Mouse (Mus musculus) ES-Bruce4 (cell line): ENCODE measurements around the gene Fig4. TPM values are rescaled to one million over a fixed set of nuclear protein-coding genes. Genes with fewer than 3 reads are reported as not detected.

ENCODE experiments used
- H3K27ac ChIP-seq: 2 replicates; pipeline ENCODE4 v1.5.1; 2012; ENCODE audit warnings: low read length, inconsistent platforms; ENCODE audit not compliant: insufficient read depth
- H3K27me3 ChIP-seq: 2 replicates; pipeline ENCODE4 v1.6.1; 2012; ENCODE audit warnings: mild to moderate bottlenecking, low read length, inconsistent platforms; ENCODE audit not compliant: control insufficient read depth, poor library complexity, insufficient read depth, severe bottlenecking
- H3K36me3 ChIP-seq: 2 replicates; pipeline ENCODE4 v1.6.1; 2012; ENCODE audit warnings: inconsistent platforms, mild to moderate bottlenecking, low read length, moderate library complexity; ENCODE audit not compliant: control insufficient read depth, poor library complexity, insufficient read depth, severe bottlenecking
- H3K4me1 ChIP-seq: one replicate; pipeline ENCODE4 v1.8.1; 2011; ENCODE audit warnings: low read length; ENCODE audit not compliant: control insufficient read depth, insufficient read depth
- H3K4me3 ChIP-seq: 2 replicates; pipeline ENCODE4 v1.5.1; 2011; ENCODE audit warnings: low read depth, mild to moderate bottlenecking, low read length
- H3K9ac ChIP-seq: 2 replicates; pipeline ENCODE4 v1.6.1; 2012; ENCODE audit warnings: low read depth, mild to moderate bottlenecking, inconsistent platforms; ENCODE audit not compliant: poor library complexity, severe bottlenecking
- H3K9me3 ChIP-seq: replicated peaks from 2 replicates; pipeline ENCODE4 v1.6.1; 2012; ENCODE audit warnings: mild to moderate bottlenecking, low read length, inconsistent platforms; ENCODE audit not compliant: control insufficient read depth, poor library complexity, insufficient read depth, severe bottlenecking
- CTCF ChIP-seq: IDR thresholded peaks from one replicate; pipeline ENCODE4 v1.8.1; 2011; ENCODE audit warnings: low read depth, low read length
- EP300 ChIP-seq: IDR thresholded peaks from 2 replicates; pipeline ENCODE4 v1.6.1; 2011; ENCODE audit warnings: low read depth, low read length; ENCODE audit not compliant: insufficient read depth
- POLR2A ChIP-seq: IDR thresholded peaks from one replicate; pipeline ENCODE4 v1.8.1; 2011; ENCODE audit warnings: low read length; ENCODE audit not compliant: insufficient read depth
- polyA plus RNA-seq: library from polyadenylated mRNA; stranded (reverse); fragments of >200 nt; gene quantifications from 2 replicates; pipeline ENCODE4 v1.2.4, GENCODE M21; 2011; ENCODE audit warnings: low read depth; ENCODE audit not compliant: missing spikeins, insufficient read depth, insufficient read length

The Fig4 gene
- polyA plus RNA-seq, 1 experiment: 23.6 TPM

- Histone ChIP-seq H3K27me3 (no peaks in the 10 kb centered on the region; the same call in 1 of the 2 replicates), H3K27ac (no peak overlapping the region), H3K9ac (no peak overlapping the region), H3K36me3 (no peaks in the 10 kb centered on the region), H3K9me3 (no peaks in the 10 kb centered on the region), H3K4me1 (no peaks in the 10 kb centered on the region), H3K4me3 (no peak overlapping the region)
- TF ChIP-seq CTCF (no peak), EP300 (no peak), POLR2A (no peak)
Observed at GRCm38 (mm10) chr10:41153229-41153750, 149.8 kb downstream of the Fig4 start.

- Histone ChIP-seq H3K27me3 (no peaks in the 10 kb centered on the region; the same call in 1 of the 2 replicates), H3K9ac (no peak overlapping the region), H3K27ac (no peak overlapping the region), H3K4me3 (no peak overlapping the region), H3K9me3 (no peaks in the 10 kb centered on the region), H3K36me3 (no peaks in the 10 kb centered on the region), H3K4me1 (no peaks in the 10 kb centered on the region)
- no peak for TF ChIP-seq EP300
- no peak for TF ChIP-seq CTCF
- no peak for TF ChIP-seq POLR2A
Observed at GRCm38 (mm10) chr10:41151901-41152300, 151.2 kb downstream of the Fig4 start.

- TF ChIP-seq POLR2A (no peak), EP300 (no peak), CTCF (no peak)
- Histone ChIP-seq H3K27ac (no peak overlapping the region), H3K4me3 (no peak overlapping the region), H3K27me3 (no peaks in the 10 kb centered on the region; the same call in 1 of the 2 replicates), H3K9me3 (no peaks in the 10 kb centered on the region), H3K4me1 (no peaks in the 10 kb centered on the region), H3K36me3 (no peaks in the 10 kb centered on the region), H3K9ac (no peak overlapping the region)
Observed at GRCm38 (mm10) chr10:41151441-41151840, 151.6 kb downstream of the Fig4 start.

DNA sequence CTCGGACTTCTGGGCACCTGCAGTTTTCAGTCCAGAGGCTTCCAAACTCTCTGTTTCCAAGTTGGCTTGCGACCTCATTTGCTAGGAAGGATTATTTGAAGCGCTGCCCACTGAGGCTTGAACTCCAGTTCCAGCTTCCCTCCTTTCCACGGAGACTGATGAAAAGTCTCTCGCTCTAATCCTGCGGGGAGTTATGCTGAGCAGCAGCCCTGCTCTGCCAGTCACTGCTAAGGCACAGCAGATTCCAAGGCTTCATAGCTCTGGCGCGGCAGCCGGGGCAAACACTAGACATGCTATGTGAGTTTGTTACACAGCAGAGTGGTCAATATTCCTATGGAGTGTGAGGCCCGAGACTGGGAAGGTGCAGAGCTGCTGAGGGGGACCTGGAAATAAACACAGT lies 152.0 kb downstream of the Fig4 start:
- Histone ChIP-seq H3K9ac (no peak overlapping the region), H3K9me3 (no peaks in the 10 kb centered on the region), H3K27ac (no peak overlapping the region), H3K4me3 (no peak overlapping the region), H3K36me3 (no peaks in the 10 kb centered on the region), H3K4me1 (no peaks in the 10 kb centered on the region), H3K27me3 (no peaks in the 10 kb centered on the region; the same call in 1 of the 2 replicates)
- TF ChIP-seq POLR2A (no peak), CTCF (no peak), EP300 (no peak)

DNA sequence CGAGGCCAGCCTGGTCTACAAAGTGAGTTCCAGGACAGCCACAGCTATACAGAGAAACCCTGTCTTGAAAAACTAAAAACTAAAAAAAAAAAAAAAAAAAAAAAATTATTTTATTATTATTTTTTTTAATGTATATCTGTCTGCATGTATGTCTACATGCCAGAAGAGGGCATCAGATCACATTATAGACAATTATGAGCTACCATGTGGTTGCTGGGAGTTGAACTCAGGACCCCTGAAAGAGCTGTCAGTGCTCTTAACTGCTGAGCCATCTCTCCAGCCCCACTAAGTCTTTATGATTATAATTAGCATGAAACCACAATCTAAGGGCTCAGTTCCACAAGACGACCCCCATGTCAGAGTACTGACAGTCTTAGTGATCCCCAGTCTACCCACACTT lies 152.6 kb downstream of the Fig4 start:
- Histone ChIP-seq H3K36me3 (no peaks in the 10 kb centered on the region), H3K9ac (no peak overlapping the region), H3K9me3 (no peaks in the 10 kb centered on the region), H3K27ac (no peak overlapping the region), H3K4me1 (no peaks in the 10 kb centered on the region), H3K4me3 (no peak overlapping the region), H3K27me3 (no peaks in the 10 kb centered on the region; the same call in 1 of the 2 replicates)
- no peak for TF ChIP-seq POLR2A
- TF ChIP-seq CTCF: no peak
- TF ChIP-seq EP300: no peak

DNA sequence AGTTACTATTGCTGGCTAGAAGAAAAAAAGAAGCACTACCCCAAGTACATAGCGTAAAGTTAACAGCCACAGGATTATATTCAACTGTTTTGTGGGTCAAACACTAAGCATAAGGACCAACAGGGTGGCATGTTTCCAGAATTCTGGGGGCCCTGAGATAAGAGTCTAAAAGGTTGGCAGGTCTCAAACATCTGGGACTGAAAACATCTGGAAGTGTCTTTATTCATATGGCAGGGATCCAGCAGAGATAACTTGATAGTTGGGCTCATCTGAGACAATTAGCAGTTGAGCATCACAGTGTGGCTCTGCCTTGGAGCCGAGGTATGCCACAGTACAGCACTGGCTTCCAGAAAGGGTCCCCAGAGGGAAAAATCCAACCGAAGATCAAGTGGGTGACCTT lies 153.8 kb downstream of the Fig4 start:
- Histone ChIP-seq H3K4me3 (no peak overlapping the region), H3K27me3 (no peaks in the 10 kb centered on the region; the same call in 1 of the 2 replicates), H3K36me3 (no peaks in the 10 kb centered on the region), H3K9me3 (no peaks in the 10 kb centered on the region), H3K9ac (no peak overlapping the region), H3K27ac (no peak overlapping the region), H3K4me1 (no peaks in the 10 kb centered on the region)
- no peak for TF ChIP-seq POLR2A
- no peak for TF ChIP-seq EP300
- no peak for TF ChIP-seq CTCF
